Mouse (Mus musculus) liver, adult 2 months (tissue): ENCODE results near the gene Plpp7.

ENCODE experiments used
- CTCF ChIP-seq: fragments of 200-500 bp; IDR thresholded peaks from 2 replicates; pipeline ENCODE4 v1.5.1; 2011; ENCODE audit warnings: low read depth, low read length, control low read depth
- POLR2A ChIP-seq: fragments of 200-500 bp; IDR thresholded peaks from 2 replicates; pipeline ENCODE4 v1.6.1; 2011; ENCODE audit warnings: low read length, control low read depth; ENCODE audit not compliant: insufficient read depth; ENCODE audit errors: extremely low read depth

GRCm38 (mm10) chr2:32058241-32058640 lies 37.1 kb upstream of the Plpp7 start:
- TF ChIP-seq CTCF (no peak), POLR2A (no peak)
